Mouse (Mus musculus) limb, embryonic 13.5 days (tissue): ENCODE results near the gene Dmac2. TPM values are rescaled to one million over a fixed set of nuclear protein-coding genes. Genes with fewer than 3 reads are reported as not detected.

Source experiments
- ATAC-seq: fragments of 200-750 bp; cut with Nextera tagmentation; 2 replicates; pipeline ENCODE4 v1.8.0; 2017; ENCODE audit warnings: low read depth, moderate number of reproducible peaks, moderate TSS enrichment; ENCODE audit not compliant: low FRiP score
- H3K27ac ChIP-seq: fragments of 300-500 bp; sonication (generic); 2 replicates; pipeline ENCODE4 v1.5.1; 2015; ENCODE audit warnings: inconsistent platforms, mild to moderate bottlenecking, moderate library complexity
- H3K27me3 ChIP-seq: fragments of 300-500 bp; sonication (generic); 2 replicates; pipeline ENCODE4 v1.6.1; 2015; ENCODE audit warnings: mild to moderate bottlenecking, inconsistent platforms
- H3K36me3 ChIP-seq: fragments of 300-500 bp; sonication (generic); 2 replicates; pipeline ENCODE4 v1.6.1; 2015; ENCODE audit warnings: inconsistent platforms, mild to moderate bottlenecking, moderate library complexity
- H3K4me1 ChIP-seq: fragments of 300-500 bp; sonication (generic); 2 replicates; pipeline ENCODE4 v1.6.1; 2015; ENCODE audit warnings: inconsistent platforms
- H3K4me2 ChIP-seq: fragments of 300-500 bp; sonication (generic); replicated peaks from 2 replicates; pipeline ENCODE4 v1.6.1; 2015; ENCODE audit warnings: inconsistent platforms, mild to moderate bottlenecking, moderate library complexity
- H3K4me3 ChIP-seq: fragments of 300-500 bp; sonication (generic); 2 replicates; pipeline ENCODE4 v1.5.1; 2015; ENCODE audit warnings: moderate library complexity, mild to moderate bottlenecking, inconsistent platforms
- H3K9ac ChIP-seq: fragments of 300-500 bp; sonication (generic); 2 replicates; pipeline ENCODE4 v1.6.1; 2015; ENCODE audit warnings: mild to moderate bottlenecking, inconsistent platforms
- H3K9me3 ChIP-seq: fragments of 300-500 bp; sonication (generic); 2 replicates; pipeline ENCODE4 v1.6.1; 2016; ENCODE audit warnings: inconsistent platforms
- WGBS: fragments of 180-500 bp; shearing (Covaris S2); methylation state at CpG from one replicate; pipeline ENCODE4 v1.1.7; 2015; 5-methylcytosine and 5-hydroxymethylcytosine counted together
- polyA plus RNA-seq: library from polyadenylated mRNA; unstranded; fragments of >200 nt; fragmentation: Nextera tagmentation; extraction: Ambion mirVana; gene quantifications from 2 replicates; pipeline ENCODE4 v1.2.1, GENCODE M21; 2015

Dmac2 gene
- polyA plus RNA-seq, 1 experiment from 2014 or later: 37.3 TPM

DNA sequence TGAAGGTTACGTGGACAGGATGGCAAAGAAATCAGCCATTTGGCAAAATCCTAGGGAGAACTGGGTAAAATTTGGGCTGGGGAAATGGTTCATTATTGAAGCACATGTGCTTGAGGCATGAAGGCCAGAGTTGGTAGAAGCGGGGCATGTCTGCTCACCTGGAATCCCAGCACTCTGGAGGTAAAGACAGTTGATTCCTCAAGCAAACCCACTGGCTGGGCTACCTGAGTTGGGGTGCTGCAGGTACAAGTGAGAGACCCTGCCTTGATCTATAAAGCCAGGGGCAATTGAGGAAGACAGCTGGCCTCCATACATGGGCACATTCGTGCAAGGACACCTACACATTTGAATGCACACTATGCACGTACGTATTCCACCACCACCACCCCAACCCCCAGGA lies 887 bp downstream of the Dmac2 start:
- peak overlapping the region; percentile 71 for H3K4me3 ChIP-seq
- ATAC-seq: no peak
- 91% methylated on average over 5 of the region's 5 CpGs for WGBS
- H3K27me3 ChIP-seq: no peaks in the 10 kb centered on the region
- H3K27ac ChIP-seq: no peak overlapping the region
- peaks cover 7% of the 10 kb centered on the region for H3K4me1 ChIP-seq
- 0 out of 2 replicates have a peak overlapping the region, but pooled peaks have one; percentile 68 for H3K9ac ChIP-seq
- H3K9me3 ChIP-seq: no peaks in the 10 kb centered on the region
- peaks cover 38% of the 10 kb centered on the region for H3K36me3 ChIP-seq
- H3K4me2 ChIP-seq: peak overlapping the region; percentile 72

DNA sequence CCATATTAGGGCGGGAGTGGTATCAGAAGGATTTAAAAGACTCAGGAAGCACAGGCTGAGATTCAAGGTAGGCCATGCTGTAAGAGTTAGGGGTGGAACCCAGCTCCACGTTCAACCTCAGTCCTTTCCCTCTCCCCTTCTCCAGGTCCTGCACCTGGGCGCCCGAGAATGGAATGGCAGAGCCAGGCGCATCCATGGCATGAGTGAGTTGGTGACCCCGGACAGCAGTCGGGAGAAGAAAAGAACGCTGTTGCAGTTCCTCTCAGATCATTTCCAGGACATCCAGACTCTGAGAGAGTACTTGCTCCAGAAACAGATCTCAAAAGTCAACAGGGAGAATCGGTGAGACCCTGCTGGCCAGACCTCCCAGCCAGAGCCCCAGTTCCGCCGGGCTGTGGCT lies 1.5 kb downstream of the Dmac2 start:
- Histone ChIP-seq H3K27ac (no peak overlapping the region), H3K4me3 (no peak overlapping the region), H3K9ac (no peak overlapping the region), H3K9me3 (no peaks in the 10 kb centered on the region), H3K4me1 (peaks cover 7% of the 10 kb centered on the region), H3K36me3 (peaks cover 44% of the 10 kb centered on the region), H3K27me3 (no peaks in the 10 kb centered on the region), H3K4me2 (no peak overlapping the region)
- 90% methylated on average over 11 of the region's 11 CpGs for WGBS
- ATAC-seq: no peak

DNA sequence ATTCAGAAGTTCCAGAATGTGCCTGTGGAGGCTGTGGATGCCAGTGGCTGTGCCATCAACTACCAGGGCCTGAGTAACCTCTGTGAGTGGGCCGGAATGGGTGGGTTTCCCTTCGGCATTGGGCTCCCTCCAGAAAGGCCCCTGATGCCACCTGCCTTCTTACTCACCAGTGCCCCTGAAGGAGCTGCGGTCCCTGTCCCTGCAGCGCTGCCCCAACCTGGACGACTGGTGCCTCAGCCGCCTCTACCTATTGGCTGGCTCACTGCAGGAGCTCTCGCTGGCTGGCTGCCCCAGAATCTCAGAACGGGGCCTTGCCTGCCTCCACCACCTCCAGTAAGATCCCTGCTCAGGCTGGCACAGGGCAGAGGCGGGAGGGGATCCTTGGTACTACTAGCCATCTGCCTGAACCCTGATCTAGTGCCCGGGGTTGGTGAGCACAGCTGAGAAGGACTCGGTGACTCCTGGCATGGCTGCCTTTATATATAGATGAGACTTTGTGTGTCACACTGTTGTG lies 4.7 kb downstream of the Dmac2 start:
- Histone ChIP-seq H3K4me3 (no peak overlapping the region), H3K27me3 (peaks cover 9% of the 10 kb centered on the region), H3K9me3 (no peaks in the 10 kb centered on the region), H3K9ac (no peak overlapping the region), H3K4me1 (peaks cover 22% of the 10 kb centered on the region), H3K27ac (no peak overlapping the region), H3K36me3 (peaks cover 54% of the 10 kb centered on the region), H3K4me2 (no peak overlapping the region)
- ATAC-seq: no peak
- WGBS: 90% methylated on average over 11 of the region's 11 CpGs

DNA sequence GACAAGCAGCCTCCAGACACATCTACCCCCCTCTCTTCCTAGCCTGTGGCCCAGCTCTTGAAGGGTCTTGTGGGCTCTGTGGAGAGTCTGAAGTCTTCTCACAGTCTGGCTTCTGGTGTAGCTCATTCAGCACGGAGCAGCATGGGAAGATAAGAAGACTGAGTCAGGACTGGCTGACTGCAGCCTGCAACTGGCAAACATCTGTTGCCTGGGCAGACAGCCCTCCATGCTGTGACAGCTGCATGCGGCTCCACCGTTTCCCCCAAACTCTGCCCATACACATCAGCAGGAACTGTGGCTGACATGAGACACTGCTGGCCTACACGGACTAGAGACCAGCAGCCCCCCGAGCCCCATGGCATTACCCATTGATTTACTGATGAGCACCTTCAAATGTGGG lies 5.6 kb downstream of the Dmac2 start:
- Histone ChIP-seq H3K4me1 (peaks cover 19% of the 10 kb centered on the region), H3K4me2 (no peak overlapping the region), H3K9me3 (no peaks in the 10 kb centered on the region), H3K36me3 (peaks cover 63% of the 10 kb centered on the region), H3K27me3 (peaks cover 10% of the 10 kb centered on the region), H3K4me3 (no peak overlapping the region), H3K27ac (no peak overlapping the region), H3K9ac (no peak overlapping the region)
- 74% methylated on average over 5 of the region's 5 CpGs for WGBS
- no peak for ATAC-seq

DNA sequence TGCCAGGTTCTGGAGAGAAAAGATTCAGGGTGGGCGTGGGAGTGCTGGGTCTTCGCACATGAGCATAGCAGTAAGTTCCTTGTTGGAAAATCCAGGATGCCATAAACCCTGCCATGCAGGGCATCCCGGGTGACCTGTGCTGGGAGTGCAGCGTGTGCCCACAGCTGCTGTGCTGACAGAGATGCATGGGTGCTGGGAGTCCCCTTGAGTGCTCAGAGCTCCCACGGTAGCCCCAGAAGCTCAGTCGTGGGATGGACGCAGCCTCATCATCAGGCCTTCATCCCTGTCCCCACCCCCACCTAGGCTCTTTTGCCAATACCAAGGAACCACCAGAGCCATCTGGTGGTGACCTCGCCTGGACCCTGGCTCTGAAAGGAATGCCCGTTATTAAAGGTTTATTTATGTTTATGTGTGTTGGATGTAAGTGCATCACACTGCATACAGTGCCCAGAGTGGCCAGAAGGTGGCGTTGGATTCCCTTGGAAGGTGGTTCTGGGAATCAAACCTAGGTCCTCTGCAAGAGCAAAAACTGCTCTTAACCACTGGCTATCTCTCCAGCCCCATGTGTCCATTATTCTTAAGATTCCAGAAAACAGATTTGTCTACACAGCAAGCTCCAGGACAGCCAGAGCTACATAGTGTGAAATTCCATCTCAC lies 6.5 kb downstream of the Dmac2 start:
- 75% methylated on average over 10 of the region's 10 CpGs for WGBS
- Histone ChIP-seq H3K4me3 (no peak overlapping the region), H3K9me3 (no peaks in the 10 kb centered on the region), H3K27ac (no peak overlapping the region), H3K27me3 (peaks cover 10% of the 10 kb centered on the region), H3K4me1 (peaks cover 16% of the 10 kb centered on the region), H3K36me3 (peaks cover 72% of the 10 kb centered on the region), H3K4me2 (no peak overlapping the region), H3K9ac (no peak overlapping the region)
- no peak for ATAC-seq

DNA sequence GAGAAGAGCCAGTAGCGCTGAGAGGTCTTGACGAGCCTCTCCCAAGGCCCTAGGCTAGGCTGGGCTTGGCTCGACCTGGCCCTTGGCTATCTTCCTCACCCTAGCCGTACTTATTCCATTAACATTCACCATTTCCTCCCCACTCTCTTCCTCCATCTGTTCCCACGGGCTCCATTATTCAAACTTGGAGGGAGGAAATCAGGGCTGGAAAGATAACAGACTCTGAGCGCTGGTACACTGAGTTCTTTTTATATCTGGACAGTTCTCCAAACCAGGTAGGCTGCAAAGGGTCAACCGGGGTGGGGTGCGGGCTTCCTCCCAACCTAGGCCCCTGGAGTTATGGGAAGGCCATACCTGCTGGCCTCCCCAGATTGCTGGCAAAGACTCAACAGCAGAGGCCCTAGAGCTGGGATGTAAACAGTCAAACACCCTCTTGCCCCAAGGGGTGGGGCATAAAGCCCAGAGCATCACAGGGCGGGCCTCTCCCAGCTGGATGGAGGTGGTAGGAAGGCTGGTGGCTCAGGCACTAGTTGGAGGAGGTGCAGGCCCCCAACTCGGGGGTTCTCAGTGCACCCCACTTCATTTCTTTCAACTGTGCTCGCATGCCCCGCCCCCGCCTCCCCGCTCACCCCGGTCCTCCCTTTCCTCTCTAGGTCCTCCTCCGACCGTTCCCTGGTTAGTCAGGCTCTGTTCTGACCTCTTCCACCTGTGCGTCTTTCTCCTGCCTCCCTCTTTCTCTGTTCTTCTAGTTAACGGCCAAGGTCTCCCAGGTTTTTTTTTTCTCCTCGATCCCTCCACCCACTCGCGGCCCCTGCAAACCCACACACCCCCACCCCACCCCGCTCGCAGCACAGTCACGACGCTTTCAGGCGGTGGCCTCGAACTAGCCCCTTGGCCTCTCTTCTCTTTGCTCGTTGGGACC lies 7.6 kb downstream of the Dmac2 start, which contains the start of gene B3gnt8:
B3gnt8 (plus strand) TSS at position 146 of the 922 bp plus-strand sequence.
- Histone ChIP-seq H3K4me3 (peak within 1 kb of the TSS; percentile 44), H3K36me3 (peaks cover 71% of the 10 kb centered on the region), H3K27ac (no peak within 1 kb of the TSS), H3K27me3 (peaks cover 10% of the 10 kb centered on the region), H3K9ac (peak within 1 kb of the TSS; percentile 66), H3K4me2 (peak within 1 kb of the TSS; percentile 70), H3K9me3 (no peaks in the 10 kb centered on the region), H3K4me1 (peaks cover 16% of the 10 kb centered on the region)
- 18% methylated on average over 27 of the region's 29 CpGs for WGBS
- no peak for ATAC-seq

DNA sequence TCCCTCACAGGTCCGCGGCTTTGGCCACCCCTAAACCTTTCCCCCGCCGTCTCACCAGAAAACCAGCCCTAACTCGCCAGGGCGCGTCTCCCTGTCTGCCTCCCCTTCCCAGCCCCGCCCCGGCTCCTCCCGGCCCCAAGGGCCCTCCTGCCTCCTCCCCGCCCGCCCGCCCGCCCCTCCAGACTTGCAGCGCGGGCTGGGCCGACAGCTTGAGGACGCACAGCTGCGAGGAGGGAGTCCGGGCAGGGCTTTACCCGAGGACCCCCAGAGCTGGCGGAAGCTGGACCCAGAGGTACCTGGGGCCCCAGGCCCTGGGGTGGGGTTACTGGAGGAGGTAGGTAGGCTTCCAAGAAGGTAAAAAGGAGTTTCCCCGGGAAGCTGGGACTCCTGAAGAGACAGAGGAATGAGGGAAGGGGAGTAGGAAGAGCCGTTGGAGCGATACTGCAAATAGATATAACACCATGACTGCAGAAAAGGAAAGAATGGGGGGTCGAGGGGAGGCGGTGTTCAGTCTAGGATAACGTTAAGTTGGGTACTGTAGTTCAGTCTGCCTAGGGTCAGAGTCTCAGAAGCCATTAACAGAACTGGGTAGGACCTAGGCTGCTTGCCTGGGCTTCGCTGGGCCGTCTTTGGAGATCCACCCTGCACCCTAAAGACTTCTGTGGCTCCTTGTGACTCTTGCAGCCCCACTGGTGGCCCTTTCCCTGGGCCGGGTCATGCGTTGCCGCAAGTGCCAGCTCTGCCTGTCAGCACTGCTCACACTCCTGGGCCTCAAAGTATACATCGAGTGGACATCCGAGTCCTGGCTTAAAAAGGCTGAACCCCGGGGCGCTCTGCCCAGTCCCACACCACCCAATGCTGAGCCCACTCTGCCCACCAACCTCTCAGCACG lies 8.5 kb downstream of the Dmac2 start:
- Histone ChIP-seq H3K36me3 (peaks cover 69% of the 10 kb centered on the region), H3K27me3 (peaks cover 10% of the 10 kb centered on the region), H3K9me3 (no peaks in the 10 kb centered on the region), H3K4me1 (peaks cover 16% of the 10 kb centered on the region), H3K27ac (no peak overlapping the region), H3K4me2 (peak overlapping the region; percentile 70), H3K9ac (peak overlapping the region; percentile 66), H3K4me3 (peak overlapping the region; percentile 44)
- peak; percentile 66 for ATAC-seq
- WGBS: 18% methylated on average over 38 of the region's 38 CpGs

DNA sequence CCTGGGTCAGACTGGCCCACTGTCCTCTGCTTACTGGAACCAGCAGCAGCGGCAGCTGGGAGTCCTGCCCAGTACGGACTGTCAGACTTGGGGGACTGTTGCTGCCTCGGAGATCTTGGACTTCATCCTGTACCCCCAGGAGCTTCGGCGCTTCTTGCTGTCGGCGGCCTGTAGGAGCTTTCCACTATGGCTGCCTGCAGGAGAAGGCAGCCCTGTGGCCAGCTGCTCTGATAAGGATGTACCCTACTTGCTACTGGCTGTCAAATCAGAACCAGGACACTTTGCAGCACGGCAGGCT lies 9.1 kb downstream of the Dmac2 start:
- peak overlapping the region; percentile 66 for H3K9ac ChIP-seq
- 68% methylated on average over 8 of the region's 8 CpGs for WGBS
- H3K9me3 ChIP-seq: no peaks in the 10 kb centered on the region
- no peak for ATAC-seq
- H3K4me2 ChIP-seq: peak overlapping the region; percentile 70
- H3K27ac ChIP-seq: no peak overlapping the region
- peaks cover 10% of the 10 kb centered on the region for H3K27me3 ChIP-seq
- H3K4me3 ChIP-seq: peak overlapping the region; percentile 44
- peaks cover 16% of the 10 kb centered on the region for H3K4me1 ChIP-seq
- peaks cover 72% of the 10 kb centered on the region for H3K36me3 ChIP-seq

DNA sequence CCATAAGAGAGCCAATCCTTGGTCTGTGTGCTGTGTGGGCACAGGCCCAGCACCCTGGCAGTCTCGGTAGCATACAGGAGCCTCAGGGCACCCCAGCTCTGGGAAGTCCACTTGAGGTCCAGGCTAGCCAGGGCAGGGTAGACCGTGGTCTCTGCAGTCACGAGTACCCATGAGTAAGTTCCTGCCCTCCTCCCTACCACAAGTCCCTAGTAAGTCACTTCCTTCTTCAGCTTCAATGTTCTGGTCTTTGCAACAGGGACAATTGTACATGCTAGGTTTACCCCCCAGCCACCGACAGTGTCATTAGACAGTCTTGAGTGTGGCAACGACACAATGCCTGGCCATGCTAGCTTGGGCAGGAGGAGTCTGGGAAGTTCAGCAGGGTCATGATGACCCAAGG lies 13.5 kb downstream of the Dmac2 start:
- no peak overlapping the region; the same call in 1 of the 2 replicates for H3K9ac ChIP-seq
- no peak overlapping the region for H3K4me3 ChIP-seq
- H3K9me3 ChIP-seq: no peaks in the 10 kb centered on the region
- peaks cover 10% of the 10 kb centered on the region for H3K27me3 ChIP-seq
- H3K27ac ChIP-seq: no peak overlapping the region
- no peak overlapping the region for H3K4me2 ChIP-seq
- peaks cover 5% of the 10 kb centered on the region for H3K4me1 ChIP-seq
- no peak for ATAC-seq
- peaks cover 77% of the 10 kb centered on the region for H3K36me3 ChIP-seq
- 88% methylated on average over 5 of the region's 5 CpGs for WGBS

DNA sequence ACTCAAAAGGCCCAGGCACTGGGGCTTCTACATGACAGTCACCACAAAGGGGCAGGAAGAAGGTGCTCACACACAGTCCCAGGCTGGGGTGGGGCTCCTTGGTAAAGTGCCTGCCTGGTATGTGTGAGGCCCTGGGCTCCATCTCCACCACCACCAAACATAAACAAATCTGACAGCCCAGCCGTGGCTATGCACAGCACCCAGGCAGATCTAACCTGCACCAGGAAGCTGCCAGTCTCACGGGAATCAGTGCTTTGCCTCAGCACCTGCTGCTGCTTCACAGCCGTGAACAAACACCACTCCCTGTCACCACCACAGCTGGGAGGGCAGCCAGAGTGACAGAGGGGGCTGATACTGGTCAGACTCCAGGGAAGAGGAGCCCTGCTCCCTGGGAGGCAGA lies 17.2 kb downstream of the Dmac2 start:
- Histone ChIP-seq H3K4me1 (no peaks in the 10 kb centered on the region), H3K27ac (no peak overlapping the region), H3K4me2 (no peak overlapping the region), H3K36me3 (peaks cover 77% of the 10 kb centered on the region), H3K9ac (no peak overlapping the region), H3K4me3 (no peak overlapping the region), H3K9me3 (no peaks in the 10 kb centered on the region), H3K27me3 (no peaks in the 10 kb centered on the region)
- ATAC-seq: no peak
- WGBS: 30% methylated on average over 3 of the region's 3 CpGs

DNA sequence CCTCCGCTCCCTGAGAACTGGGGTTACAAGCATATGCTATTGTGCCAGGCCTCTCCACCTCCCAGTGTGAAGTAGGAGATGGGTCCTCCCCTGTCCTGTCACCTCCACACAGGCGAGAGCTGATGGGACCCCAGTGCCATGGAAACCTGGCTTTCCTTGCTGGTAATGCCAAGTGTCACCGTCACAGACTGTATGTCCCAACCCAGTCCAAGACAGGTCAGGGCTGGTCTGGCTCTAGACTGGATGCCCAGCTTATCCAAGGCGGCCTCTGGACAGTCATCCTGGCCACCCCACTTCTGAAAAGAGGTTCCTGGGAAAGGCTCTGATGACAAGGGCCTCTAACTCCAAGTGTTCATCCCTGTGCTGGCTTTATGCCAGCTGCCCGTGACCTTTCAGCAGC lies 17.9 kb downstream of the Dmac2 start:
- peaks cover 76% of the 10 kb centered on the region for H3K36me3 ChIP-seq
- no peak overlapping the region for H3K27ac ChIP-seq
- H3K4me3 ChIP-seq: no peak overlapping the region
- no peak overlapping the region for H3K4me2 ChIP-seq
- 93% methylated on average over 5 of the region's 5 CpGs for WGBS
- no peak for ATAC-seq
- no peaks in the 10 kb centered on the region for H3K4me1 ChIP-seq
- no peaks in the 10 kb centered on the region for H3K27me3 ChIP-seq
- no peaks in the 10 kb centered on the region for H3K9me3 ChIP-seq
- no peak overlapping the region for H3K9ac ChIP-seq
